Comparison of ENCODE assay signal across 9 mouse cellular contexts in the genomic region with DNA sequence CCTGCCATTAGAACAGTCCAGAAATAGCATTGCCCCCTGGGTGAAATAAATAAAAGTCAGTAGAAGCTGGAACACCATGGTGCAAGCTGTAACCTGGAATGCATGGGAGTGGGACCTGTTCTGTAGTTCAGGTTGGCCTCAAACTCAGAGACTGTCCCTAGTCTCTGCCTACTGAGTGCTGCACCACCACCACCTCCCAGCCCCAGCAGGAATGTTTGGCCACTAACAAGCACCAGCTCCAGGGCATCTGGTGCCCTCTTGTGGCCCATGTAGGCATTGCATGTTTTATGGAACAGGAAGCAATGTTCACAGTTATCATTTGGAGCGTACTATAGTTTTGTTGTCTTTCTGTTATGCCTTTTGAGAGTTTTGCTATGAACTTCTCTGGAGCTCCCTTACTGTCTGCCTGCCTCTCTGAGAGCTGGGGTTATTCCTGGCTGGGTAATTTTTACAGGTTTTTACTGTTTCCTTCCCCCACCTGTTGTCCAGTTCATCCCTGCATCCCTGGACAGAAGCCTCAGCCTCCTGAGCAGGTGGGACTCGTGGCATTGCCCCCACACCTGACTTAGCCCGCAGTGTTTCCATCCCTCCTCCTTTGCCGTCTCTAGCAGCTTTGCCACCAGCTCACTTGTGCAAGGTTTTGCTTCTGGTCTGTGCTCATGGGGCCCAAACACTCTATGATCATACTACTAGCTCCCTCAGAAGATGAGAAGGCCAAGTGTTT.
A peak's percentile ranks its signal among the peaks of the same experiment; 100 is the strongest.
DNase-seq lines count a peak whose midpoint lies in the region; ATAC-seq lines count a peak whose summit lies in the region.
"Had no signal": no experiment of that assay in that cellular context is flagged by ENCODE, and none has a peak within 500 bp of the region (broad histone marks: within the 10 kb centered on the region; RNA-seq: fewer than 3 reads in every experiment).

No protein-coding gene starts in this region.

- no peaks in the 10 kb centered on the region for H3K36me3 ChIP-seq in hindbrain, embryonic 13.5 days

- no peak overlapping the region for H3K9ac ChIP-seq in hindbrain, embryonic 13.5 days

- peak; percentile 38; the same call in 1 of the 2 replicates for ATAC-seq in hindbrain, embryonic 13.5 days (ENCODE audit: low FRiP score)

- peak; percentile 83 for DNase-seq in MN1 (ENCODE audit: low spot score)
- DNase-seq in cerebellum, adult 9-10 months, result peak; percentile 86
- peak; percentile 66 to 84 for DNase-seq in frontal cortex, postnatal 10 days (ENCODE audit: low spot score in 2 of 2)
- peak; percentile 83 to 92 for DNase-seq in layer of hippocampus, postnatal 14 days (ENCODE audit: low spot score in 2 of 2)
- DNase-seq in lung, postnatal 14 days, result peak; percentile 94
- peak; percentile 55 for DNase-seq in retina, adult 2 months (ENCODE audit: low read depth, low spot score)
- peak; percentile 91 for DNase-seq in thymus, postnatal 25 days

- H3K4me2 ChIP-seq in hindbrain, embryonic 13.5 days, result no peak overlapping the region

- 67% methylated on average over 4 of the region's 4 CpGs for WGBS in hindbrain, embryonic 13.5 days

- no peaks in the 10 kb centered on the region; the same call in 1 of the 2 replicates for H3K4me1 ChIP-seq in hindbrain, embryonic 13.5 days (replicated peaks)

- no peak overlapping the region for H3K27ac ChIP-seq in hindbrain, embryonic 13.5 days
- H3K27ac ChIP-seq: macrophage had no signal

- H3K27me3 ChIP-seq in hindbrain, embryonic 13.5 days, result no peaks in the 10 kb centered on the region

- no peaks in the 10 kb centered on the region for H3K9me3 ChIP-seq in hindbrain, embryonic 13.5 days

- H3K4me3 ChIP-seq in hindbrain, embryonic 13.5 days, result no peak overlapping the region
